ENCODE assay signal across 10 mouse cellular contexts in the genomic region with DNA sequence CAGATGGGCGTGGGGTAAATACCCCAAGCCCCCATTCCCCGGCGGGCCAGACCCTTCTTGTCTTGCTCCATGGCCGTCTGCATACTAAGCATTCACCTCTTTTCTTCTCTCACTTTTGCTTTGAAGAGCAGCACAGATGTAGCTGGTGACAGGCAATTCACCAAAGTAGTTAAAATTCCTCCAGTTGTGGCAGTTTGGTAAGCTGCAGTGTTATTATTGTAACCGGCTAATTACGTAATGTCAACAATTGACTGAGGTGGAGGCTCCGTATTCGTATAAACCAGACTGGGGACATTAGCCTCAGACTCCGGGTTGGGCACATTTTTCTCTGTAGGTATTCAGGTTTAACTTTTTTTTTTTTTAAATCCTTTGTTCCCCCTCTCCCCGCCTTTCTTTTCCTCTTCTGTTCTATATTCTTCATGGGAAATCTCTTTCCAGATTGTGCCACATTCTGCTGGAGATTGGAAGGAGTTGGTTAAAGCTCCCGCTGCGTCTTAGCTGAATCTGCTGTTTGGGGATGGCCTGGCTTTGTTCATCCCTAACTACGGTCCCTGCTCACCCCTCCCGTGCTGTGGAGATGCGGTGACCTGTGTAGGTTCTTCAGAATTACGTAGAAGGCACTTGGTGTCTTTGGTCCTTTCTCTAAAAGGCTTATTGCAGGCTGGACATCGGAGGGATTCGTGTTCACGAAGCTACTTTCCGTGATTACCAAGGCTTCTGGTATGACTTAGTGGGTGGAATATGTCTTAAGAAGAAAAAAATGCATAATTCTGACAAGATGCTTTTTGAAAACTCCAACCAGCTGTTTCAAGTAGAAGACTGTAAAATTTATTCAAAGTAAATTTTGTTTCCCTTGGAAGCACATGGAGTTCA.
A peak's percentile ranks its signal among the peaks of the same experiment; 100 is the strongest.
DNase-seq lines count a peak whose midpoint lies in the region; ATAC-seq and TF ChIP-seq lines count a peak whose summit lies in the region.
"Had no signal": no experiment of that assay in that cellular context is flagged by ENCODE, and none has a peak within 500 bp of the region (broad histone marks: within the 10 kb centered on the region; RNA-seq: fewer than 3 reads in every experiment).

No protein-coding gene starts in this region.

- intact Hi-C loops in gastrocnemius, adult 2 months (cut with DNase I), result no loop called here
- intact Hi-C loops in gastrocnemius, postnatal 36 days (cut with DNase I), result no loop called here

- H3K27me3 ChIP-seq in hindbrain, postnatal 0 days (ENCODE audit: insufficient read depth, low read length), result no peaks in the 10 kb centered on the region

- ATAC-seq in hindbrain, postnatal 0 days, result no peak
- ATAC-seq: liver, postnatal 0 days had no signal

- H3K9me3 ChIP-seq in hindbrain, postnatal 0 days (ENCODE audit: low read length), result no peaks in the 10 kb centered on the region

- no peak overlapping the region for H3K9ac ChIP-seq in hindbrain, postnatal 0 days (replicated peaks; ENCODE audit: low read length)
- H3K9ac ChIP-seq: liver, postnatal 0 days had no signal

- 35% methylated on average over 20 of the region's 20 CpGs for WGBS in hindbrain, postnatal 0 days

- no peak overlapping the region for H3K4me3 ChIP-seq in gastrocnemius, adult 2 months
- no peak overlapping the region for H3K4me3 ChIP-seq in hindbrain, postnatal 0 days (ENCODE audit: low read length)
- H3K4me3 ChIP-seq: erythroblast, embryonic 14.5 days had no signal

- DNase-seq in gastrocnemius, adult 2 months, result no peak
- DNase-seq in gastrocnemius, postnatal 36 days, result no peak
- peak; percentile 6 for DNase-seq in urinary bladder, postnatal 14 days (ENCODE audit: low spot score)
- DNase-seq in urinary bladder, postnatal 36 days (ENCODE audit: low spot score in 2 of 2), result no peak
- no peak for DNase-seq in hindbrain, postnatal 0 days (ENCODE audit: low spot score)
- DNase-seq in adrenal gland, postnatal 4 days (ENCODE audit: low spot score in 2 of 2), result no peak
- DNase-seq in adrenal gland, postnatal 14 days, result no peak
- no peak for DNase-seq in cerebellum, adult 11 months
- DNase-seq: liver, postnatal 0 days had no signal

- no peaks in the 10 kb centered on the region for H3K36me3 ChIP-seq in hindbrain, postnatal 0 days (ENCODE audit: insufficient read depth, low read length)

- TF ChIP-seq CTCF in gastrocnemius, adult 2 months (IDR thresholded peaks at IDR 0.05), result no peak
- no peak for TF ChIP-seq CTCF in hindbrain, postnatal 0 days (IDR thresholded peaks at IDR 0.05; ENCODE audit: low read depth)

- peak overlapping the region; percentile 4; the same call in 1 of the 2 replicates for H3K4me2 ChIP-seq in hindbrain, postnatal 0 days (ENCODE audit: low read depth, low read length)

- H3K27ac ChIP-seq in gastrocnemius, adult 2 months, result peak overlapping the region; percentile 38; the same call in 1 of the 2 replicates
- H3K27ac ChIP-seq in hindbrain, postnatal 0 days, result no peak overlapping the region

- peaks cover 7% of the 10 kb centered on the region; the same call in 1 of the 2 replicates for H3K4me1 ChIP-seq in hindbrain, postnatal 0 days (ENCODE audit: insufficient read depth, low read length)
